Mouse (Mus musculus): ENCODE measurements around the gene Tff2. TPM values are rescaled to one million over a fixed set of nuclear protein-coding genes. Genes with fewer than 3 reads are reported as not detected.

Gene Tff2
- not detected in 2 replicates for polyA plus RNA-seq (2014; fragmentation: Nextera tagmentation; extraction: Ambion mirVana)

- Histone ChIP-seq H3K4me1 (replicated peaks; ENCODE audit: control insufficient read depth, insufficient read depth, low read length) (no peaks in the 10 kb centered on the region), H3K4me2 (ENCODE audit: low read depth, low read length, severe bottlenecking) (no peak within 1 kb of the TSS), H3K36me3 (ENCODE audit: control insufficient read depth, insufficient read depth, low read length) (no peaks in the 10 kb centered on the region), H3K27ac (ENCODE audit: low read depth, low read length) (no peak within 1 kb of the TSS), H3K9ac (ENCODE audit: low read length) (no peak within 1 kb of the TSS), H3K4me3 (ENCODE audit: low read depth, low read length) (no peak within 1 kb of the TSS), H3K27me3 (ENCODE audit: control insufficient read depth, insufficient read depth, low read length) (no peaks in the 10 kb centered on the region), H3K9me3 (ENCODE audit: control insufficient read depth, low read length) (no peaks in the 10 kb centered on the region)
- WGBS = 73% methylated on average over 15 of the region's 15 CpGs
- DNase-seq (ENCODE audit: low spot score) = no peak
- no peak for ATAC-seq (replicated peaks; ENCODE audit: low FRiP score)
These were observed at the start of gene Tff2 for GRCm38 (mm10) chr17:31144040-31145037. Gene Tff2 (minus strand): TSS chr17:31144282.

- no peaks in the 10 kb centered on the region for H3K4me1 ChIP-seq (replicated peaks; ENCODE audit: control insufficient read depth, insufficient read depth, low read length)
- no peaks in the 10 kb centered on the region for H3K9me3 ChIP-seq (ENCODE audit: control insufficient read depth, low read length)
- no peak overlapping the region for H3K27ac ChIP-seq (ENCODE audit: low read depth, low read length)
- no peak overlapping the region for H3K4me2 ChIP-seq (ENCODE audit: low read depth, low read length, severe bottlenecking)
- H3K4me3 ChIP-seq (ENCODE audit: low read depth, low read length) = no peak overlapping the region
- H3K27me3 ChIP-seq (ENCODE audit: control insufficient read depth, insufficient read depth, low read length) = no peaks in the 10 kb centered on the region
- ATAC-seq (replicated peaks; ENCODE audit: low FRiP score) (no peak), DNase-seq (ENCODE audit: low spot score) (no peak)
- H3K9ac ChIP-seq (ENCODE audit: low read length) = no peak overlapping the region
- 89% methylated on average over 9 of the region's 9 CpGs for WGBS
- no peaks in the 10 kb centered on the region for H3K36me3 ChIP-seq (ENCODE audit: control insufficient read depth, insufficient read depth, low read length)
These were observed 49.3 kb upstream of the Tff2 start for GRCm38 (mm10) chr17:31193360-31193759.

- H3K4me1 ChIP-seq (replicated peaks; ENCODE audit: control insufficient read depth, insufficient read depth, low read length) = no peaks in the 10 kb centered on the region
- H3K9me3 ChIP-seq (ENCODE audit: control insufficient read depth, low read length) = no peaks in the 10 kb centered on the region
- H3K9ac ChIP-seq (ENCODE audit: low read length) = no peak overlapping the region
- DNase-seq (ENCODE audit: low spot score) (no peak), ATAC-seq (replicated peaks; ENCODE audit: low FRiP score) (no peak)
- H3K4me3 ChIP-seq (ENCODE audit: low read depth, low read length) = no peak overlapping the region
- no peak overlapping the region for H3K27ac ChIP-seq (ENCODE audit: low read depth, low read length)
- no peak overlapping the region for H3K4me2 ChIP-seq (ENCODE audit: low read depth, low read length, severe bottlenecking)
- no peaks in the 10 kb centered on the region for H3K36me3 ChIP-seq (ENCODE audit: control insufficient read depth, insufficient read depth, low read length)
- no peaks in the 10 kb centered on the region for H3K27me3 ChIP-seq (ENCODE audit: control insufficient read depth, insufficient read depth, low read length)
- 71% methylated on average over 2 of the region's 2 CpGs for WGBS
These were observed 48.6 kb upstream of the Tff2 start for GRCm38 (mm10) chr17:31192663-31193062.

GRCm38 (mm10) chr17:31191825-31192224 is 47.7 kb upstream of the Tff2 start:
- H3K27ac ChIP-seq (ENCODE audit: low read depth, low read length) = no peak overlapping the region
- DNase-seq (ENCODE audit: low spot score) = no peak
- H3K4me3 ChIP-seq (ENCODE audit: low read depth, low read length) = no peak overlapping the region
- H3K9me3 ChIP-seq (ENCODE audit: control insufficient read depth, low read length) = no peaks in the 10 kb centered on the region
- no peaks in the 10 kb centered on the region for H3K27me3 ChIP-seq (ENCODE audit: control insufficient read depth, insufficient read depth, low read length)
- no peaks in the 10 kb centered on the region for H3K4me1 ChIP-seq (replicated peaks; ENCODE audit: control insufficient read depth, insufficient read depth, low read length)
- no peak overlapping the region for H3K9ac ChIP-seq (ENCODE audit: low read length)
- no peaks in the 10 kb centered on the region for H3K36me3 ChIP-seq (ENCODE audit: control insufficient read depth, insufficient read depth, low read length)
- no peak overlapping the region for H3K4me2 ChIP-seq (ENCODE audit: low read depth, low read length, severe bottlenecking)
- 78% methylated on average over 8 of the region's 8 CpGs for WGBS
- ATAC-seq (replicated peaks; ENCODE audit: low FRiP score) = no peak

- H3K9me3 ChIP-seq (ENCODE audit: control insufficient read depth, low read length) = no peaks in the 10 kb centered on the region
- ATAC-seq (replicated peaks; ENCODE audit: low FRiP score) = no peak
- H3K4me2 ChIP-seq (ENCODE audit: low read depth, low read length, severe bottlenecking) = no peak overlapping the region
- H3K4me3 ChIP-seq (ENCODE audit: low read depth, low read length) = no peak overlapping the region
- no peaks in the 10 kb centered on the region for H3K36me3 ChIP-seq (ENCODE audit: control insufficient read depth, insufficient read depth, low read length)
- WGBS = 15% methylated on average over 4 of the region's 4 CpGs
- H3K4me1 ChIP-seq (replicated peaks; ENCODE audit: control insufficient read depth, insufficient read depth, low read length) = no peaks in the 10 kb centered on the region
- no peak overlapping the region for H3K27ac ChIP-seq (ENCODE audit: low read depth, low read length)
- DNase-seq (ENCODE audit: low spot score) = peak; percentile 73
- no peak overlapping the region for H3K9ac ChIP-seq (ENCODE audit: low read length)
- no peaks in the 10 kb centered on the region for H3K27me3 ChIP-seq (ENCODE audit: control insufficient read depth, insufficient read depth, low read length)
These were observed 43.3 kb upstream of the Tff2 start for GRCm38 (mm10) chr17:31187370-31187769.

- Histone ChIP-seq H3K36me3 (ENCODE audit: control insufficient read depth, insufficient read depth, low read length) (no peaks in the 10 kb centered on the region), H3K4me3 (ENCODE audit: low read depth, low read length) (no peak overlapping the region), H3K4me1 (replicated peaks; ENCODE audit: control insufficient read depth, insufficient read depth, low read length) (no peaks in the 10 kb centered on the region), H3K4me2 (ENCODE audit: low read depth, low read length, severe bottlenecking) (no peak overlapping the region), H3K27me3 (ENCODE audit: control insufficient read depth, insufficient read depth, low read length) (no peaks in the 10 kb centered on the region), H3K9me3 (ENCODE audit: control insufficient read depth, low read length) (no peaks in the 10 kb centered on the region), H3K27ac (ENCODE audit: low read depth, low read length) (no peak overlapping the region), H3K9ac (ENCODE audit: low read length) (no peak overlapping the region)
- DNase-seq (ENCODE audit: low spot score) = no peak
- ATAC-seq (replicated peaks; ENCODE audit: low FRiP score) = no peak
- WGBS = 85% methylated on average over 12 of the region's 12 CpGs
These were observed 40.3 kb upstream of the Tff2 start for GRCm38 (mm10) chr17:31184269-31184990.

- Histone ChIP-seq H3K27me3 (ENCODE audit: control insufficient read depth, insufficient read depth, low read length) (no peaks in the 10 kb centered on the region), H3K9me3 (ENCODE audit: control insufficient read depth, low read length) (no peaks in the 10 kb centered on the region), H3K9ac (ENCODE audit: low read length) (no peak overlapping the region), H3K36me3 (ENCODE audit: control insufficient read depth, insufficient read depth, low read length) (no peaks in the 10 kb centered on the region), H3K4me1 (replicated peaks; ENCODE audit: control insufficient read depth, insufficient read depth, low read length) (no peaks in the 10 kb centered on the region), H3K4me3 (ENCODE audit: low read depth, low read length) (no peak overlapping the region), H3K27ac (ENCODE audit: low read depth, low read length) (no peak overlapping the region), H3K4me2 (ENCODE audit: low read depth, low read length, severe bottlenecking) (no peak overlapping the region)
- WGBS = 74% methylated on average over 12 of the region's 12 CpGs
- ATAC-seq (replicated peaks; ENCODE audit: low FRiP score) (no peak), DNase-seq (ENCODE audit: low spot score) (no peak)
These were observed 39.3 kb upstream of the Tff2 start for GRCm38 (mm10) chr17:31183180-31183974.

- Histone ChIP-seq H3K36me3 (ENCODE audit: control insufficient read depth, insufficient read depth, low read length) (no peaks in the 10 kb centered on the region), H3K4me2 (ENCODE audit: low read depth, low read length, severe bottlenecking) (no peak overlapping the region), H3K4me3 (ENCODE audit: low read depth, low read length) (no peak overlapping the region), H3K27ac (ENCODE audit: low read depth, low read length) (no peak overlapping the region), H3K4me1 (replicated peaks; ENCODE audit: control insufficient read depth, insufficient read depth, low read length) (no peaks in the 10 kb centered on the region), H3K9me3 (ENCODE audit: control insufficient read depth, low read length) (no peaks in the 10 kb centered on the region), H3K27me3 (ENCODE audit: control insufficient read depth, insufficient read depth, low read length) (no peaks in the 10 kb centered on the region), H3K9ac (ENCODE audit: low read length) (no peak overlapping the region)
- 83% methylated on average over 4 of the region's 4 CpGs for WGBS
- ATAC-seq (replicated peaks; ENCODE audit: low FRiP score) = no peak
- DNase-seq (ENCODE audit: low spot score) = no peak
These were observed 37.4 kb upstream of the Tff2 start for GRCm38 (mm10) chr17:31181490-31181889.
